24 mouse cellular contexts compared by ENCODE assay signal in the genomic region with DNA sequence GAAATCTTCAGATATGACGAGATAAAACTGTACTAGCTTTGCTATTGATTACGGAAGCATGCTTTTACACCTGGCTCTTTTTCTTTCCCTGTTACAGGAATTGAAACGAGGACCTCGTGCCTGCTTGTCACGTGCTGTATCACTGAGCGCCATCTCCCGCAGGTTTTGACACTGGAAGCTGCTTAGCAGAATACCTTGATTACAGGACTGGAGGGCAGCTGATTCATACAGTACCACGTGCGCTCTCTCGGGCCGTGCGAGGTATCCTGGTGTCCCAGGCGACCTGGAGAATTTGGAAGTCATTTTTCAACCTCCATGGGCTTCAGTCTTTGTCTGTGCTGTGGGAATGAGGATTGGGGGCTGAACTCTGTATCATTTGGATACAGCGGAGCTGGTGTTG.
A peak's percentile ranks its signal among the peaks of the same experiment; 100 is the strongest.
DNase-seq lines count a peak whose midpoint lies in the region; ATAC-seq and TF ChIP-seq lines count a peak whose summit lies in the region.
"Had no signal": no experiment of that assay in that cellular context is flagged by ENCODE, and none has a peak within 500 bp of the region (broad histone marks: within the 10 kb centered on the region; RNA-seq: fewer than 3 reads in every experiment).

No protein-coding gene starts in this region.

- intact Hi-C loops in gastrocnemius, postnatal 14 days (cut with DNase I; ENCODE audit: low total_unique reads) = no loop called here

- ATAC-seq in midbrain, embryonic 13.5 days = no peak
- no peak for ATAC-seq in midbrain, embryonic 11.5 days (ENCODE audit: low FRiP score)
- peak; percentile 38; the same call in 1 of the 2 replicates for ATAC-seq in hindbrain, embryonic 12.5 days (ENCODE audit: low FRiP score)
- peak; percentile 59 for ATAC-seq in hindbrain, postnatal 0 days
- ATAC-seq in neural tube, embryonic 15.5 days (ENCODE audit: low FRiP score) = peak; percentile 70; the same call in 1 of the 2 replicates
- ATAC-seq: CD4-positive, CD25-positive, alpha-beta regulatory T cell, adult 4 months; intestine, postnatal 0 days had no signal

- H3K27ac ChIP-seq in midbrain, embryonic 13.5 days = peak overlapping the region; percentile 53
- no peak overlapping the region for H3K27ac ChIP-seq in midbrain, embryonic 11.5 days (ENCODE audit: low read depth, low read length)
- H3K27ac ChIP-seq in hindbrain, embryonic 12.5 days = peak overlapping the region; percentile 58
- 0 out of 2 replicates have a peak overlapping the region, but pooled peaks have one; percentile 20 for H3K27ac ChIP-seq in hindbrain, postnatal 0 days
- no peak overlapping the region for H3K27ac ChIP-seq in neural tube, embryonic 15.5 days (replicated peaks)
- H3K27ac ChIP-seq: forebrain, embryonic 12.5 days; limb, embryonic 12.5 days; liver, embryonic 15.5 days had no signal

- H3K27me3 ChIP-seq in midbrain, embryonic 13.5 days = no peaks in the 10 kb centered on the region
- H3K27me3 ChIP-seq in midbrain, embryonic 11.5 days (ENCODE audit: control insufficient read depth, insufficient read depth, low read length) = no peaks in the 10 kb centered on the region
- H3K27me3 ChIP-seq in hindbrain, embryonic 12.5 days = no peaks in the 10 kb centered on the region
- no peaks in the 10 kb centered on the region for H3K27me3 ChIP-seq in hindbrain, postnatal 0 days (ENCODE audit: insufficient read depth, low read length)
- H3K27me3 ChIP-seq in neural tube, embryonic 15.5 days (replicated peaks) = no peaks in the 10 kb centered on the region
- H3K27me3 ChIP-seq: limb, embryonic 12.5 days; liver, embryonic 15.5 days; midbrain, embryonic 12.5 days had no signal

- H3K36me3 ChIP-seq in midbrain, embryonic 13.5 days = no peaks in the 10 kb centered on the region
- no peaks in the 10 kb centered on the region for H3K36me3 ChIP-seq in midbrain, embryonic 11.5 days (ENCODE audit: control insufficient read depth, insufficient read depth, low read length)
- H3K36me3 ChIP-seq in hindbrain, embryonic 12.5 days = no peaks in the 10 kb centered on the region
- no peaks in the 10 kb centered on the region for H3K36me3 ChIP-seq in hindbrain, postnatal 0 days (ENCODE audit: insufficient read depth, low read length)
- no peaks in the 10 kb centered on the region for H3K36me3 ChIP-seq in neural tube, embryonic 15.5 days
- H3K36me3 ChIP-seq: forebrain, embryonic 12.5 days; limb, embryonic 12.5 days; liver, embryonic 15.5 days; midbrain, embryonic 12.5 days had no signal

- 75% methylated on average over 14 of the region's 14 CpGs for WGBS in midbrain, embryonic 13.5 days
- WGBS in midbrain, embryonic 11.5 days = 84% methylated on average over 14 of the region's 14 CpGs
- WGBS in hindbrain, embryonic 12.5 days = 68% methylated on average over 14 of the region's 14 CpGs
- 51% methylated on average over 14 of the region's 14 CpGs for WGBS in hindbrain, postnatal 0 days
- 56% methylated on average over 14 of the region's 14 CpGs for WGBS in neural tube, embryonic 15.5 days

- no peak for DNase-seq in midbrain, embryonic 11.5 days (ENCODE audit: low spot score, missing footprints)
- DNase-seq in hindbrain, postnatal 0 days (ENCODE audit: low spot score) = peak; percentile 40
- no peak for DNase-seq in gastrocnemius, postnatal 14 days
- DNase-seq in layer of hippocampus, adult 18-20 months (ENCODE audit: low spot score in 2 of 2) = no peak
- DNase-seq: adrenal gland, postnatal 14 days; cerebellum, adult 18-20 months; heart, postnatal 14 days; kidney, adult 9 months; kidney, postnatal 14 days; lung, embryonic 14.5 days; lung, postnatal 14 days; spleen, adult 18-20 months; thymus, postnatal 25 days had no signal

- H3K9ac ChIP-seq in midbrain, embryonic 13.5 days (replicated peaks) = no peak overlapping the region
- H3K9ac ChIP-seq in midbrain, embryonic 11.5 days (ENCODE audit: low read length) = no peak overlapping the region
- H3K9ac ChIP-seq in hindbrain, embryonic 12.5 days = no peak overlapping the region
- no peak overlapping the region for H3K9ac ChIP-seq in hindbrain, postnatal 0 days (replicated peaks; ENCODE audit: low read length)
- H3K9ac ChIP-seq in neural tube, embryonic 15.5 days (replicated peaks) = no peak overlapping the region
- H3K9ac ChIP-seq: forebrain, embryonic 12.5 days; limb, embryonic 12.5 days; liver, embryonic 15.5 days; lung, embryonic 14.5 days; midbrain, embryonic 12.5 days had no signal

- peaks cover 24% of the 10 kb centered on the region for H3K4me1 ChIP-seq in midbrain, embryonic 13.5 days (replicated peaks)
- peaks cover 6% of the 10 kb centered on the region for H3K4me1 ChIP-seq in midbrain, embryonic 11.5 days (ENCODE audit: control insufficient read depth, insufficient read depth, low read length)
- peaks cover 26% of the 10 kb centered on the region for H3K4me1 ChIP-seq in hindbrain, embryonic 12.5 days
- H3K4me1 ChIP-seq in hindbrain, postnatal 0 days (ENCODE audit: insufficient read depth, low read length) = peaks cover under 1% of the 10 kb centered on the region; the same call in 1 of the 2 replicates
- H3K4me1 ChIP-seq in neural tube, embryonic 15.5 days = peaks cover 16% of the 10 kb centered on the region
- H3K4me1 ChIP-seq: liver, embryonic 15.5 days had no signal

- no peak overlapping the region for H3K4me2 ChIP-seq in midbrain, embryonic 13.5 days (replicated peaks)
- H3K4me2 ChIP-seq in midbrain, embryonic 11.5 days = no peak overlapping the region
- no peak overlapping the region for H3K4me2 ChIP-seq in hindbrain, embryonic 12.5 days (replicated peaks)
- H3K4me2 ChIP-seq in hindbrain, postnatal 0 days (ENCODE audit: low read depth, low read length) = no peak overlapping the region
- no peak overlapping the region for H3K4me2 ChIP-seq in neural tube, embryonic 15.5 days
- H3K4me2 ChIP-seq: forebrain, embryonic 12.5 days; limb, embryonic 12.5 days; liver, embryonic 15.5 days; lung, embryonic 14.5 days; midbrain, embryonic 12.5 days had no signal

- no peak overlapping the region for H3K4me3 ChIP-seq in midbrain, embryonic 13.5 days (replicated peaks)
- no peak overlapping the region for H3K4me3 ChIP-seq in midbrain, embryonic 11.5 days (ENCODE audit: low read depth, low read length)
- no peak overlapping the region for H3K4me3 ChIP-seq in hindbrain, embryonic 12.5 days
- H3K4me3 ChIP-seq in hindbrain, postnatal 0 days (ENCODE audit: low read length) = no peak overlapping the region
- no peak overlapping the region for H3K4me3 ChIP-seq in neural tube, embryonic 15.5 days (replicated peaks)
- H3K4me3 ChIP-seq: erythroblast, embryonic 14.5 days; forebrain, embryonic 12.5 days; limb, embryonic 12.5 days; liver, embryonic 15.5 days; midbrain, embryonic 12.5 days; myocyte had no signal

- no peak for TF ChIP-seq CTCF in hindbrain, postnatal 0 days (IDR thresholded peaks at IDR 0.05; ENCODE audit: low read depth)

- no peaks in the 10 kb centered on the region for H3K9me3 ChIP-seq in midbrain, embryonic 13.5 days
- no peaks in the 10 kb centered on the region for H3K9me3 ChIP-seq in midbrain, embryonic 11.5 days (ENCODE audit: control insufficient read depth, low read length)
- no peaks in the 10 kb centered on the region for H3K9me3 ChIP-seq in hindbrain, embryonic 12.5 days (replicated peaks)
- H3K9me3 ChIP-seq in hindbrain, postnatal 0 days (ENCODE audit: low read length) = no peaks in the 10 kb centered on the region
- no peaks in the 10 kb centered on the region for H3K9me3 ChIP-seq in neural tube, embryonic 15.5 days (replicated peaks)
- H3K9me3 ChIP-seq: forebrain, embryonic 12.5 days; liver, embryonic 15.5 days; midbrain, embryonic 12.5 days had no signal

Comparison
In these comparisons a context has a peak if more than half of its experiments do, and no peak if none do; other contexts are left out.
1. H3K27ac ChIP-seq: peak in midbrain, embryonic 13.5 days (single experiment), hindbrain, embryonic 12.5 days (single experiment) and hindbrain, postnatal 0 days (single experiment); none in midbrain, embryonic 11.5 days (single experiment) and neural tube, embryonic 15.5 days (single experiment).
2. ATAC-seq: peak in hindbrain, embryonic 12.5 days (single experiment), hindbrain, postnatal 0 days (single experiment) and neural tube, embryonic 15.5 days (single experiment); none in midbrain, embryonic 13.5 days (single experiment) and midbrain, embryonic 11.5 days (single experiment).